Comparison of ENCODE assay signal across 8 mouse cellular contexts in the genomic region with DNA sequence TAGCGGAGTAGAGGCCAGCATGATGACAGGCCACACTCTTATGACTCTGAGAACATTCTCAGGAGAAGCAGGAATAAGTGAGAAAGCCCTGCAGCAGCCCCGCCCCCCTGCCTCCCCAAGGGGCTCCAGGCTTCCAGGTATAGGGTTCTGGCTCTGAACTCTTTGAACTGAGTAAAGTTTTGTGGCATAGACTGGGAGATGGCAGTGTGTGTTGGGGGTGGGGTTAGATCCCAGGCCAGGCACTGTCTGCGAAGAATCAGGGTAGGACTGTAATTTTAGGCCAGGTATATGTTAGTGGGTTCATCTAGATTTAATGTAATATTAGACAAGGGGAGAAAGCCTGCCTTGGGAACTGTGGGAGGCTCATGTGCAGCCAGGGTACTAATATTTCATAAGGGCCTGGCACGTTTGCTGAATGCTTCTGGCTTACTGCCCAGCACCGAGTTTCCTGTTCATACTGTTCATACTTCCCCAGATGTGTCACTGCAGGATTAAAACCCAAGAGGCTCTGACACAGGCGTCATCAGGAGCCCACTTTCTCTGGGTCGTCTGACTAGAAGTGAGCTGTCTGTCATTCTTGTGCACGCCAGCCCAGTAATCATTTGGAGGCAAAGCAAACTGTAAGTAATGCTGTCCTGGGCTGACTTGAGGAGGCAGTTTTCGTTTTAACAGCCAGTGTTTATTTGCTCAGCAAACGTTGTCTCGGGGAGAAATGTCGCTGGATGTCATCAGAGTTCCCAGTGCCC. TPM values are rescaled to one million over a fixed set of nuclear protein-coding genes. Genes with fewer than 3 reads are reported as not detected.
A peak's percentile ranks its signal among the peaks of the same experiment; 100 is the strongest.
DNase-seq lines count a peak whose midpoint lies in the region; ATAC-seq and TF ChIP-seq lines count a peak whose summit lies in the region.

A gene (plus strand): TSS at position 542 of the 746 bp plus-strand sequence.

- no peaks in the 10 kb centered on the region for H3K27me3 ChIP-seq in heart, embryonic 14.5 days (ENCODE audit: control insufficient read depth, insufficient read depth, low read length)
- no peaks in the 10 kb centered on the region for H3K27me3 ChIP-seq in limb, embryonic 13.5 days
- no peaks in the 10 kb centered on the region for H3K27me3 ChIP-seq in myocyte (ENCODE audit: control insufficient read depth, insufficient read depth, insufficient read length)
- H3K27me3 ChIP-seq in thymus, adult 2 months (ENCODE audit: control insufficient read depth, insufficient read depth, low read length) = no peaks in the 10 kb centered on the region

- H3K9ac ChIP-seq in heart, embryonic 14.5 days (ENCODE audit: low read length) = peak within 1 kb of the TSS; percentile 62
- H3K9ac ChIP-seq in limb, embryonic 13.5 days = no peak within 1 kb of the TSS

- peak within 1 kb of the TSS; percentile 61 for H3K27ac ChIP-seq in brown adipose tissue, adult 24 weeks (replicated peaks; ENCODE audit: low read depth, low read length)
- peak within 1 kb of the TSS; percentile 42 to 65 for H3K27ac ChIP-seq in heart, embryonic 14.5 days (replicated peaks in 1 of 2; ENCODE audit: control insufficient read depth in 1 of 2, insufficient read depth in 1 of 2, low read depth in 2 of 2, low read length in 2 of 2)
- H3K27ac ChIP-seq in limb, embryonic 13.5 days = peak within 1 kb of the TSS; percentile 79
- H3K27ac ChIP-seq in thymus, adult 2 months (ENCODE audit: control insufficient read depth, insufficient read depth, low read length) = no peak within 1 kb of the TSS

- H3K4me2 ChIP-seq in heart, embryonic 14.5 days (ENCODE audit: low read length) = peak within 1 kb of the TSS; percentile 60
- peak within 1 kb of the TSS; percentile 29 for H3K4me2 ChIP-seq in limb, embryonic 13.5 days (replicated peaks)
- peak within 1 kb of the TSS; percentile 90 for H3K4me2 ChIP-seq in myocyte (ENCODE audit: low read depth)

- H3ac ChIP-seq in myocyte (ENCODE audit: control insufficient read depth, insufficient read length) = no peak within 1 kb of the TSS

- WGBS in heart, embryonic 14.5 days = 23% methylated on average over 12 of the region's 12 CpGs
- WGBS in limb, embryonic 13.5 days = 31% methylated on average over 12 of the region's 12 CpGs
- 30% methylated on average over 12 of the region's 12 CpGs for WGBS in thymus, adult 2 months

- TF ChIP-seq POLR2A in myocyte (IDR thresholded peaks at IDR 0.05; ENCODE audit: insufficient read length, low read depth) = no peak
- no peak for TF ChIP-seq POLR2A in thymus, adult 2 months (IDR thresholded peaks at IDR 0.05; ENCODE audit: control insufficient read depth, extremely low read depth, insufficient read depth, low read length, poor library complexity)

- no peaks in the 10 kb centered on the region for H3K79me2 ChIP-seq in myocyte (ENCODE audit: control insufficient read depth, insufficient read depth)

- H3K4me3 ChIP-seq in brown adipose tissue, adult 24 weeks (ENCODE audit: insufficient read depth, low read depth, low read length) = peak within 1 kb of the TSS; percentile 56
- H3K4me3 ChIP-seq in heart, embryonic 14.5 days (ENCODE audit: control insufficient read depth in 1 of 2, insufficient read depth in 1 of 2, low read depth in 1 of 2, low read length in 2 of 2) = peak within 1 kb of the TSS; percentile 16 to 38
- H3K4me3 ChIP-seq in limb, embryonic 13.5 days = no peak within 1 kb of the TSS
- H3K4me3 ChIP-seq in myocyte = peak within 1 kb of the TSS; percentile 12
- no peak within 1 kb of the TSS for H3K4me3 ChIP-seq in thymus, adult 2 months (ENCODE audit: control insufficient read depth, insufficient read depth, low read length)

- no peak for TF ChIP-seq CTCF in thymus, adult 2 months (IDR thresholded peaks at IDR 0.05; ENCODE audit: borderline replicate concordance, control insufficient read depth, extremely low read depth, insufficient read depth, low read length, poor library complexity)

- H3K4me1 ChIP-seq in brown adipose tissue, adult 24 weeks (ENCODE audit: control insufficient read depth, insufficient read depth, insufficient read length, low read length) = peaks cover 17% of the 10 kb centered on the region
- peaks cover 15 to 26% of the 10 kb centered on the region in 2 experiments for H3K4me1 ChIP-seq in heart, embryonic 14.5 days (ENCODE audit: control insufficient read depth in 2 of 2, insufficient read depth in 2 of 2, low read length in 2 of 2)
- H3K4me1 ChIP-seq in limb, embryonic 13.5 days = peaks cover 18% of the 10 kb centered on the region
- H3K4me1 ChIP-seq in thymus, adult 2 months (replicated peaks; ENCODE audit: control insufficient read depth, insufficient read depth, low read length) = 0 out of 2 replicates have a peak, but pooled peaks cover 2% of the 10 kb centered on the region

- ATAC-seq in heart, embryonic 14.5 days (ENCODE audit: insufficient number of reproducible peaks, insufficient read depth, low FRiP score, low read depth) = peak; percentile 80
- ATAC-seq in limb, embryonic 13.5 days (ENCODE audit: low FRiP score, low read depth) = peak; percentile 69

- peak; percentile 15 for DNase-seq in layer of hippocampus, adult 9-11 months
- DNase-seq in layer of hippocampus, postnatal 25 days (ENCODE audit: extremely low spot score in 1 of 2, low spot score in 1 of 2) = no peak
- no peak for DNase-seq in B cell, adult 2 months
- no peak for DNase-seq in thymus, adult 2 months

- H3K9me3 ChIP-seq in heart, embryonic 14.5 days (ENCODE audit: control insufficient read depth, low read length) = no peaks in the 10 kb centered on the region
- H3K9me3 ChIP-seq in limb, embryonic 13.5 days = no peaks in the 10 kb centered on the region

- no peaks in the 10 kb centered on the region for H3K36me3 ChIP-seq in heart, embryonic 14.5 days (ENCODE audit: control insufficient read depth, insufficient read depth, low read length)
- H3K36me3 ChIP-seq in limb, embryonic 13.5 days = no peaks in the 10 kb centered on the region
- no peaks in the 10 kb centered on the region for H3K36me3 ChIP-seq in myocyte (ENCODE audit: control insufficient read depth, insufficient read depth)
- no peaks in the 10 kb centered on the region for H3K36me3 ChIP-seq in thymus, adult 2 months (ENCODE audit: control insufficient read depth, insufficient read depth, low read length)

TF ChIP-seq in myocyte, 11 proteins besides CTCF, POLR2A, EP300 and RAD21:
- TF ChIP-seq REST (IDR thresholded peaks at IDR 0.05; ENCODE audit: insufficient read depth, insufficient read length) (no peak), USF1 (IDR thresholded peaks at IDR 0.05; ENCODE audit: low read depth) (no peak), CEBPB (IDR thresholded peaks at IDR 0.05; ENCODE audit: insufficient read depth, poor library complexity, severe bottlenecking) (no peak), MYOD1 (IDR thresholded peaks at IDR 0.05; ENCODE audit: control insufficient read depth in 1 of 3, insufficient read length in 2 of 3, low read depth in 2 of 3) (no peak), POLR2AphosphoS2 (IDR thresholded peaks at IDR 0.05; ENCODE audit: insufficient read length, low read depth) (no peak), TCF3 (IDR thresholded peaks at IDR 0.05; ENCODE audit: insufficient read length, low read depth) (no peak), MAX (IDR thresholded peaks at IDR 0.05; ENCODE audit: low read depth) (no peak)

RNA-seq across cellular contexts. Expression of the gene that starts here (rescaled TPM):
- 1 to 10 TPM; 7.3 to 7.6 TPM for total RNA-seq in layer of hippocampus, postnatal 25 days (2021)
- 4.6 and 6.2 TPM in 2 replicates for polyA plus RNA-seq in brown adipose tissue, adult 24 weeks (2012; ENCODE audit: insufficient read depth, insufficient read length, missing spikeins)
- 8.4 TPM in 2 replicates for polyA plus RNA-seq in heart, embryonic 14.5 days (2014; fragmentation: Nextera tagmentation; extraction: Ambion mirVana)
- 6.6 and 6.7 TPM in 2 replicates for polyA plus RNA-seq in limb, embryonic 13.5 days (2015; fragmentation: Nextera tagmentation; extraction: Ambion mirVana)
- 7.6 TPM for polyA plus RNA-seq in myocyte (2012; fragmentation: generic; extraction: Trizol)
- polyA plus RNA-seq in thymus, adult 2 months (2012; rRNA removed) = 2.8 and 3.3 TPM in 2 replicates

Comparison
In these comparisons a context has a peak if more than half of its experiments do, and no peak if none do; other contexts are left out.
1. H3K4me3 ChIP-seq: peak in brown adipose tissue, adult 24 weeks (single experiment), heart, embryonic 14.5 days (2 of 2) and myocyte (single experiment); none in limb, embryonic 13.5 days (single experiment) and thymus, adult 2 months (single experiment).
2. H3K4me2 ChIP-seq: peak in every context shown above with its lines; median percentile 90 in myocyte; 60 in heart, embryonic 14.5 days; 29 in limb, embryonic 13.5 days.